Mouse (Mus musculus) stomach, embryonic 15.5 days (tissue): ENCODE results near the gene Kars. TPM values are rescaled to one million over a fixed set of nuclear protein-coding genes. Genes with fewer than 3 reads are reported as not detected.

ENCODE experiments used
- ATAC-seq: fragments of 200-750 bp; cut with Nextera tagmentation; 2 replicates; pipeline ENCODE4 v1.8.0; 2017; ENCODE audit warnings: low read depth, moderate number of reproducible peaks, moderate TSS enrichment; ENCODE audit not compliant: insufficient read depth, low FRiP score
- H3K27ac ChIP-seq: fragments of 300-500 bp; sonication (generic); 2 replicates; pipeline ENCODE4 v1.5.1; 2015; ENCODE audit warnings: mild to moderate bottlenecking, inconsistent platforms
- H3K27me3 ChIP-seq: fragments of 300-500 bp; sonication (generic); replicated peaks from 2 replicates; pipeline ENCODE4 v1.6.1; 2015; ENCODE audit warnings: inconsistent platforms
- H3K36me3 ChIP-seq: fragments of 300-500 bp; sonication (generic); 2 replicates; pipeline ENCODE4 v1.6.1; 2015; ENCODE audit warnings: inconsistent platforms
- H3K4me1 ChIP-seq: fragments of 300-500 bp; sonication (generic); 2 replicates; pipeline ENCODE4 v1.6.1; 2015; ENCODE audit warnings: inconsistent platforms
- H3K4me2 ChIP-seq: fragments of 300-500 bp; sonication (generic); 2 replicates; pipeline ENCODE4 v1.6.1; 2015; ENCODE audit warnings: mild to moderate bottlenecking, inconsistent platforms
- H3K4me3 ChIP-seq: fragments of 300-500 bp; sonication (generic); replicated peaks from 2 replicates; pipeline ENCODE4 v1.5.1; 2015; ENCODE audit warnings: inconsistent platforms
- H3K9ac ChIP-seq: fragments of 300-500 bp; sonication (generic); 2 replicates; pipeline ENCODE4 v1.6.1; 2015; ENCODE audit warnings: inconsistent platforms
- H3K9me3 ChIP-seq: fragments of 300-500 bp; sonication (generic); 2 replicates; pipeline ENCODE4 v1.6.1; 2016; ENCODE audit warnings: inconsistent platforms
- WGBS: fragments of 180-500 bp; shearing (Covaris S2); methylation state at CpG from one replicate; pipeline ENCODE4 v1.1.7; 2015; 5-methylcytosine and 5-hydroxymethylcytosine counted together
- polyA plus RNA-seq: library from polyadenylated mRNA; unstranded; fragments of >200 nt; fragmentation: Nextera tagmentation; extraction: Ambion mirVana; gene quantifications from 2 replicates; pipeline ENCODE4 v1.2.1, GENCODE M21; 2015

Gene Kars
- polyA plus RNA-seq, 1 experiment from 2014 or later: 166 TPM

DNA sequence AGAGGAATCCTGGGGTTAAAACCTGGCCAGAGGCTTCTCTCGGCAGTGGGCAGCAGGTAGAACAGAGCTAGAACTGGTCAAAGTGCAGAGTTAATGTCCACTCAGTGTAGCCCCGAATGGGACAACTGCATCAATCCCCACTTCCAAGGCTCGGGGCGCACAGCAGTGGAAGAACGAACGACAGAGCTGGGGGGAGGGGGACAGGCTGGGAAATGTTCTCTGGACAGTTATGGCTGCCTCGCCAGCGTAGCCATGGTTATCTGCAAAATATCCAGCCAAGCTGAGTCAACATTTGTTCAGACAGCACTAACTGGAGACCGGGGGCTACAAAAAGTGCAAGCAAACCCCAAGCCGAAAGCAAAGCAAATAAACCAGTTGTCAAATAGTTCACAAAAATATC, 33.0 kb downstream of the Kars start:
- no peak overlapping the region for H3K9ac ChIP-seq
- no peak for ATAC-seq
- no peaks in the 10 kb centered on the region for H3K27me3 ChIP-seq
- H3K36me3 ChIP-seq: peaks cover 6% of the 10 kb centered on the region
- H3K4me2 ChIP-seq: no peak overlapping the region
- H3K27ac ChIP-seq: no peak overlapping the region
- H3K9me3 ChIP-seq: no peaks in the 10 kb centered on the region
- H3K4me3 ChIP-seq: no peak overlapping the region
- H3K4me1 ChIP-seq: no peaks in the 10 kb centered on the region
- WGBS: 64% methylated on average over 10 of the region's 10 CpGs

DNA sequence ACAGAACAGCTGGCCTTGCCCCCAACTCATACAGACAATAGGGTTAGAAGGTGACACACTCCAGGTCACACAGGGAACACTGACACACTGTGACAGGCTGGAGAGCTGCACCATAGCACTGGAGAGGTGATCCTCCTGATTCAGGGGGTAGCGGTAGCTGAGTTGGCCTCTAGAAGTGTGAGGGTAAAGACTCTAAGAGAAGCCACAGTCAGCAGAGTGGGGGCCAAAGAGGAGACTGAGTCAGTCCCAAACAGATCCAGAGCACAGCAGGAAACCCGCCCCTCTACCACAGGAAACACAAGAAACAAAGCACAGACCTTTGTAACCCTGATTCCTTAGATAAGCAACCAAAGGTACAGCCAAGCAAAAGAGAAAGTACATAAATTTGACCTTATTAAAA, 34.8 kb downstream of the Kars start:
- no peak overlapping the region for H3K9ac ChIP-seq
- no peak overlapping the region for H3K27ac ChIP-seq
- no peaks in the 10 kb centered on the region for H3K9me3 ChIP-seq
- no peak for ATAC-seq
- H3K4me3 ChIP-seq: no peak overlapping the region
- no peak overlapping the region for H3K4me2 ChIP-seq
- no peaks in the 10 kb centered on the region for H3K27me3 ChIP-seq
- 84% methylated on average over 2 of the region's 2 CpGs for WGBS
- no peaks in the 10 kb centered on the region for H3K4me1 ChIP-seq
- peaks cover 6% of the 10 kb centered on the region for H3K36me3 ChIP-seq

DNA sequence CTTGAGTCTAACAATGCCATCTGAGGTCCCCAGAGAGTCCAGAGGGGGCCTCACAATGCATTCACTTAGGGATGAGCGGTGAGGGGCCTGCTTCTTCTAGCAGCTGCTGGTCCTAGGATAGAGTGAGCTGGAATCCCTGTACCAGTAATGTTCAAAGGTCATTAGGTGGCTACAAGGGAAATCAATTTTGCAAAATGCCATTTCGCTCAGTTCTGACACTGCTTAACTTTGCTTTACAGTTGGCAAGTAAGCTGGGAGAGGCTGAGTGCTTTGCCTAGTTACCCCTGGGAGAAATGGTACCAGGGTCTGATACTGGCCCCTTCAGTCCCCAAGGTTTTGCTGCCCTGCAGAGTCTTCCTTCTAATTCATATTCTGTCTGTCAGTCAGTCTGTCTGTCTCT, 35.4 kb downstream of the Kars start:
- Histone ChIP-seq H3K9ac (no peak overlapping the region), H3K27me3 (no peaks in the 10 kb centered on the region), H3K27ac (no peak overlapping the region), H3K9me3 (no peaks in the 10 kb centered on the region), H3K36me3 (peaks cover 9% of the 10 kb centered on the region), H3K4me3 (no peak overlapping the region), H3K4me2 (no peak overlapping the region), H3K4me1 (no peaks in the 10 kb centered on the region)
- 88% methylated on average over 2 of the region's 2 CpGs for WGBS
- ATAC-seq: no peak

DNA sequence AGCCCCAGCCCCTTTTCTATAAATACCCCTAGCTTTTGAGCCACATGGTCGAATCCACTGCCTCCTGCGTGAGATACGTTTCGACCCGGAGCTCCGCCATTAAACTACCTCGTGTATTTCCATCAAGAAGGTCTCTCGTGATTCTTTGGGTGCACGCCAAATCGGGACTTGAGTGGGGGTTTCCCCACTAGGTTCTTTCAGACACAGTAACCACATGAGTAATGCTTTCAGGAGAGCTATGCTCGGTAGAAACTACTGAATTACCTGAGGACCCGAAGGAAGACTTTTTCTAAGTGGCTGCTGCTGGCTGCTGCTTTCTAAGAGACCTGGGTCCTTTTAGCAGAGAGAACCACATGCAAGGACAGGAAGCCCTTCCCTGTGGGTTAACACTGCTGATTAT, 37.0 kb downstream of the Kars start:
- Histone ChIP-seq H3K4me1 (no peaks in the 10 kb centered on the region), H3K9ac (no peak overlapping the region), H3K9me3 (no peaks in the 10 kb centered on the region), H3K27ac (no peak overlapping the region), H3K4me3 (no peak overlapping the region), H3K27me3 (no peaks in the 10 kb centered on the region), H3K36me3 (peaks cover 9% of the 10 kb centered on the region), H3K4me2 (no peak overlapping the region)
- ATAC-seq: no peak
- WGBS: 96% methylated on average over 12 of the region's 12 CpGs

DNA sequence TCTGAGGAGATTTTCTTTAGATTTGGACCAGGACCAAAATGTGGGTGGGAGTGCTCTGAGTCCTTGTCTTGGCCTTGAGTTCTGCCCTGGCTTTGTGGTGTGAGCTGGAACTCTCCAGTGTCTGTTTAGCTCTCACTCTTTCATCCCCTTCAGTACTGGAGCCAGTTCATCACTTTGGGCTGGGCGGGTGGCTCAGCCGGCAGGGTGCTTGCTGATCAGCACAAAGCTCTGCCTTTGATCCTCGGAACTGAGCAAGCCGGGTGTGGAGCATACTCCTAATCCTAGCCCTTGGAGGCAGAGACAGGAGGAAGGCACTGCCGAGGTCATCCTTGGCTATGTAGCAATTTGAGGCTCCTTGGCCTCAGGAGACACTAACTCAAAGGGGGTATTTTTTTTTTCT, 42.1 kb downstream of the Kars start:
- no peaks in the 10 kb centered on the region for H3K9me3 ChIP-seq
- 48% methylated on average over 5 of the region's 5 CpGs for WGBS
- no peaks in the 10 kb centered on the region for H3K4me1 ChIP-seq

DNA sequence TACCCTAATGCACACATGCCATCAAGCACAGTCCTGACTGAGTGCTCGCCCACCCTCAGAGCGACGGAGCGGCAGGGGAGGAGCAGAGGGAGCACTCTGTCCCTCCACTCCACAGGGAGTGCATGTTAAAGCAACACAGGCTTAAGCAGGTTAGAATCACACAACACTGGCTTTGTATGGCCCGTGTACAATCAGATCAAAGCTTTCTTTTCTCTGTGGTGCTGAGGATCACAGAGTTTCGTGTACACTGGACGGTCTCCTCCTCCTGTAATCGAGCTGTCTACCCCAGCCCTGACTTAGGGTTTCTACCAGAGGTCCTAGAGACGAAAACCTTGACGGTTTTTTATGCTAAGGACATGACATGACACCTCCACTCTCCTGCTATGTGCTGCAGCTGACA, 42.6 kb downstream of the Kars start:
- no peak overlapping the region for H3K27ac ChIP-seq
- WGBS: 89% methylated on average over 10 of the region's 10 CpGs
- H3K4me3 ChIP-seq: no peak overlapping the region
- ATAC-seq: no peak
- no peak overlapping the region for H3K9ac ChIP-seq
- no peaks in the 10 kb centered on the region for H3K27me3 ChIP-seq
- no peaks in the 10 kb centered on the region for H3K4me1 ChIP-seq
- H3K36me3 ChIP-seq: 0 out of 2 replicates have a peak, but pooled peaks cover 7% of the 10 kb centered on the region
- no peaks in the 10 kb centered on the region for H3K9me3 ChIP-seq
- H3K4me2 ChIP-seq: no peak overlapping the region

More for the DNA sequence above, 42.1 kb downstream of the Kars start:
- no peak overlapping the region for H3K4me3 ChIP-seq
- H3K36me3 ChIP-seq: 0 out of 2 replicates have a peak, but pooled peaks cover 7% of the 10 kb centered on the region
- no peak for ATAC-seq
- H3K27ac ChIP-seq: no peak overlapping the region
- no peaks in the 10 kb centered on the region for H3K27me3 ChIP-seq
- H3K9ac ChIP-seq: no peak overlapping the region
- H3K4me2 ChIP-seq: no peak overlapping the region

DNA sequence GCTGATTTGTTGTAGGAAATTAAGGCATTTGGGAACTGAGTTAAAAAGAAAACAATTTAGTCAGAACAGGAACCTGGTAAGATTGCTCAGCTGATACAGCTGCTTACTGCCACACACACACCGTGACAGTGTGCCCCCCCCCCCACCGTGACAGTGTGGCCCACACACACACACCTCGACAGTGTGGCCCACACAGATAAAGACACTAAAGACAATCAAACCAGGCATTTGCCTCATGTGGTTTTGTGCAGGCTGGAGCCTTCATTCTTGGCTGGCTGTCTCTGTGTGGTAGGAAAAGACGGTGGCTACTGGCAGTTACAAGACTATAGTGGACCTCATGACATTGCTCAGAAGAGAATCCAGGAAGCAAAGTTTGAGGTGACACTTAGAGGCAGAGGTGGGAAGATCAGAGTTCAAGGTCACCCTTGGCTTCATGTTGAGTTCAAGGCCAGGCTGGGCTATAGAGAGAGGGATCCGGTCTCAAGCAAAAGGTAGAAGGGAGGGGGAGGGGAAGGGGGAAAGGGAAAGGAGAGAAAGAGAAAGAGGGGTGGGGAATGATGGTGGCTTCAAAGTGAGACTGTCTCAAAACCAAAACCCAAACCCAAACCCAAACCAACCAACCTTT, 43.8 kb downstream of the Kars start:
- H3K4me2 ChIP-seq: no peak overlapping the region
- WGBS: 80% methylated on average over 5 of the region's 5 CpGs
- no peaks in the 10 kb centered on the region for H3K27me3 ChIP-seq
- H3K9me3 ChIP-seq: no peaks in the 10 kb centered on the region
- no peaks in the 10 kb centered on the region for H3K4me1 ChIP-seq
- no peak overlapping the region for H3K27ac ChIP-seq
- 0 out of 2 replicates have a peak, but pooled peaks cover 7% of the 10 kb centered on the region for H3K36me3 ChIP-seq
- no peak for ATAC-seq
- no peak overlapping the region for H3K9ac ChIP-seq
- H3K4me3 ChIP-seq: no peak overlapping the region

DNA sequence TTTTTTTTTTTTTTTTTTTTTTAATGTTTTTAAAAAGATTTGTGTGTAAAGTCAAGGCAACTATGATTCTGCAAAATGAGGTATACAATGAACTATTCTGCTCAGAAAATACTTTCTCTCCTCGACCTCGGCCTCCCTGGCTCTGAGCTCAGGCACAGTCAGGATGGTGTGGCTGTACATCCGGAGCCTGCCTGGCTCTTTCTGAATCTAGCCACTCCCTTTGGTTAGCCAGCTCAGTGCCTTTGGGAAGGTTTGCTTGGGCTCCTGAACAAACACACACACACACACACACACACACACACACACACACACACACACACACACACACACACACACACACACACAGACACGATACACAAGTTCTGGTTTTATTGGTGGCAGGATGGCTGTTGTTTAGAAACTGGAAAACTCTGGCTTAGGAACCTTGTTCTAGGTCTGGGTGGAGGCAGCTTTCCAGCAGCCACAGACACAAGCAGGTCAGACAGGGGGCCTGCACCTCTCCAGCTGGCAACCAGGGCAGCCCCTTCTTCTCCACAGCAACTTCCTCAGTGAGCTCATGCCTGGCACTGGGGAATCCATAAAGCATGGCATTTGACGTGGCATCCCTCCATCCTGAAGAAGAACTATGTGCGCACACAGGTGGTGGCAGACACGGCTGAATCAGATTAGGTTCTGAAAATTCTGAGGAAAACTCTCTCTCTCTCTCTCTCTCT, 46.1 kb downstream of the Kars start:
- 61% methylated on average over 7 of the region's 7 CpGs for WGBS

DNA sequence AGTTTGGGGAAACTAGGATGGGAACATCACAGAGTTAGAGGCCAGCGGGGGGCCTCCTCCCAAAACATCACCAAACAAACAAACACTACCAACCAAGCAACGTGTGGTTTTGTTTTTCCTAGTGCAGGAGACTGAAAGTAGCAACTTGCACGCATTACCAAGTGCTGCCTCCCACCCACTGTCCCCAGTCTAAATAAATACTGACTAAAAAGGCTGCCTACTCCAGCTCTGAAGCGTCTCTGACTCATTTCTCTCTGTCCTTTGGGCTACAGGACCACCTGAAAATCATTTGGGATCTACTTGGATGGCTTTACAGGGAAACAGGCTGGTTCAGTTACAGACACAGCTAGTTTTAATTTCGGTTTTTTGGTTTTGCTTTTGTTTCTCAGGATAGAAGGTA, 46.8 kb downstream of the Kars start:
- H3K9ac ChIP-seq: no peak overlapping the region
- no peak overlapping the region for H3K27ac ChIP-seq
- 55% methylated on average over 5 of the region's 5 CpGs for WGBS
- no peaks in the 10 kb centered on the region for H3K9me3 ChIP-seq
- no peak overlapping the region for H3K4me3 ChIP-seq
- no peaks in the 10 kb centered on the region for H3K27me3 ChIP-seq
- H3K4me2 ChIP-seq: no peak overlapping the region
- no peak for ATAC-seq
- H3K4me1 ChIP-seq: no peaks in the 10 kb centered on the region
- 0 out of 2 replicates have a peak, but pooled peaks cover 4% of the 10 kb centered on the region for H3K36me3 ChIP-seq

More for the DNA sequence above, 46.1 kb downstream of the Kars start:
- Histone ChIP-seq H3K9ac (no peak overlapping the region), H3K4me1 (no peaks in the 10 kb centered on the region), H3K27me3 (no peaks in the 10 kb centered on the region), H3K9me3 (no peaks in the 10 kb centered on the region), H3K4me2 (no peak overlapping the region), H3K4me3 (no peak overlapping the region), H3K27ac (no peak overlapping the region), H3K36me3 (0 out of 2 replicates have a peak, but pooled peaks cover 4% of the 10 kb centered on the region)
- no peak for ATAC-seq

DNA sequence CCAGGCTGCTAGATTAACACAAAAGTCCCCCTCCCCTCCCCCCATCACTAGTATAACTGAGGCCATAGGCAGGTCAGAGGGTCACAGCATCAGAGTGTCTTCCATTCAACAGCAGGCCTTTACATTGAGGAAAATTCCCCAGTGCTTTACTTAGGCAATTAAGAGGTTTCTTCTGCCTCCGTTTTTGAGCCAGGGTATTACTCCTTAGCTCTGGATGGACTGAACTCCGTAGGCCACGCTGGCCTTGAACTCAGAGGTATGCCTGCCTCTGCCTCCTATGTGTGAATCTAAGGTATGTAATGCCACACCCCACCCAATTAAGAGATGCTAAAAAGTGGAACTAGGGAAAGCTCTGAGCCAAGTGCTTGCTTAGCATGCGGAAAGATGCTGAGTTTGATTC, 47.6 kb downstream of the Kars start:
- no peak for ATAC-seq
- Histone ChIP-seq H3K9ac (no peak overlapping the region), H3K27me3 (no peaks in the 10 kb centered on the region), H3K27ac (no peak overlapping the region), H3K9me3 (no peaks in the 10 kb centered on the region), H3K4me3 (no peak overlapping the region), H3K4me1 (no peaks in the 10 kb centered on the region), H3K36me3 (0 out of 2 replicates have a peak, but pooled peaks cover 4% of the 10 kb centered on the region), H3K4me2 (no peak overlapping the region)
- WGBS: 88% methylated on average over 4 of the region's 4 CpGs

DNA sequence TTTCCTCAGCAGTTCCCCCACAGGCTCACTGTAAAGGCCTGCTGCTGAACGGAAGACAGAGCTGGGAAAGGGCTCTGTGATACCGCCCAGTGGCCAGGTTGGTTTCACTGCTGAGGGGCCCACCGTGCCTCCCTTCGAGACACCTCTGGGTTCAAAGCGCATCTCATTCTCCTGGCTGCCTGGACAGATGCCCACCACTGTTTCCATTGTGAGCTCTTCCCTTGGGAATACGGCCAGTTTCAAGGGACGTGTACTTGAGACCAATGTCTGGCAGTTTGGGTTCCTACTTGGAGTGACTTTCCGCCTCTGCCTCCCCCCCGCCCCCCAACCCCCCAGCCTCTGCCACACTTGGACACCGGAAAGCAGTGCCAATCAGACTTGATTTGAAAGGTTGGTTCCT, 48.0 kb downstream of the Kars start:
- 0 out of 2 replicates have a peak, but pooled peaks cover 4% of the 10 kb centered on the region for H3K36me3 ChIP-seq
- H3K4me3 ChIP-seq: no peak overlapping the region
- H3K27me3 ChIP-seq: no peaks in the 10 kb centered on the region
- H3K4me1 ChIP-seq: no peaks in the 10 kb centered on the region
- ATAC-seq: no peak
- no peak overlapping the region for H3K27ac ChIP-seq
- no peaks in the 10 kb centered on the region for H3K9me3 ChIP-seq
- no peak overlapping the region for H3K4me2 ChIP-seq
- no peak overlapping the region for H3K9ac ChIP-seq
- WGBS: 77% methylated on average over 10 of the region's 10 CpGs

DNA sequence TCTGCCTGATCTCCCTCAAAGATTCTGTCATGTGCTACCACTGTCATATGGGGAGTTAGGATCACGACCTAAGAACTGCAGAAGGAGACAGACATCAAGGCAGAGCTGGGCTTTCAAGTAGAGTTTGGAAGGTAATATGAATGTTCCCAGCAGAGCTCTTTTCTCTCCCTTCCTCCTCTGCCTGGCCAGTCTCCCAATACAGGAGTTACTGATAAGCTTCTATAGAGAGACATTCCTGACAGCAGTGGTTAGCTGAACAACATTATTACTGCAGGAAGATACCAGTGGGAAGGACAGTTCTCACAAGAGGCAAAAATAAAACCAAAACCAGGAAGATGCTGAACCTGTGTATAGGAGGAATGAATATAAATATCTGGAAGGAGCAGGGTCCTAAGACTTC, 48.5 kb downstream of the Kars start:
- no peaks in the 10 kb centered on the region for H3K27me3 ChIP-seq
- no peaks in the 10 kb centered on the region for H3K9me3 ChIP-seq
- no peaks in the 10 kb centered on the region for H3K4me1 ChIP-seq
- WGBS: 78% methylated on average over 1 of the region's 1 CpGs
- no peak overlapping the region for H3K9ac ChIP-seq
- H3K4me3 ChIP-seq: no peak overlapping the region
- no peak overlapping the region for H3K27ac ChIP-seq
- no peaks in the 10 kb centered on the region for H3K36me3 ChIP-seq
- no peak for ATAC-seq
- H3K4me2 ChIP-seq: no peak overlapping the region
